Mouse (Mus musculus) naive thymus-derived CD4-positive, alpha-beta T cell, adult 2 months (primary cell): ENCODE measurements around the gene Stard8.

ENCODE experiments used
- DNase-seq: peaks from one replicate; pipeline ENCODE4 v3.0.0-alpha.2; 2011; ENCODE audit warnings: low read depth

Stard8 gene

GRCm38 (mm10) chrX:99003046-99003445 lies at the start of gene Stard8:
Stard8 (plus strand) TSS chrX:99003248.
- no peak for DNase-seq

- peak; percentile 50 for DNase-seq
Observed at GRCm38 (mm10) chrX:98953941-98954340, 49.1 kb upstream of the Stard8 start.

- no peak for DNase-seq
Observed at GRCm38 (mm10) chrX:98958287-98958686, 44.8 kb upstream of the Stard8 start.

GRCm38 (mm10) chrX:98959050-98959449 lies 44.0 kb upstream of the Stard8 start:
- no peak for DNase-seq

- no peak for DNase-seq
Observed at GRCm38 (mm10) chrX:98963742-98964141, 39.3 kb upstream of the Stard8 start.

GRCm38 (mm10) chrX:98964513-98964912 lies 38.5 kb upstream of the Stard8 start:
- no peak for DNase-seq

- DNase-seq = peak; percentile 4
Observed at GRCm38 (mm10) chrX:98986611-98987010, 16.4 kb upstream of the Stard8 start.

GRCm38 (mm10) chrX:98989574-98989973 lies 13.5 kb upstream of the Stard8 start:
- peak; percentile 23 for DNase-seq

- DNase-seq = no peak
Observed at GRCm38 (mm10) chrX:99002065-99002464, 983 bp upstream of the Stard8 start.

GRCm38 (mm10) chrX:99010581-99010980 lies 7.5 kb downstream of the Stard8 start:
- DNase-seq = no peak

- no peak for DNase-seq
Observed at GRCm38 (mm10) chrX:99011281-99011680, 8.2 kb downstream of the Stard8 start.

GRCm38 (mm10) chrX:99012486-99012885 lies 9.4 kb downstream of the Stard8 start:
- DNase-seq = no peak

GRCm38 (mm10) chrX:99015705-99016104 lies 12.7 kb downstream of the Stard8 start:
- DNase-seq = no peak

GRCm38 (mm10) chrX:99016987-99017386 lies 13.9 kb downstream of the Stard8 start:
- no peak for DNase-seq

GRCm38 (mm10) chrX:99017874-99018273 lies 14.8 kb downstream of the Stard8 start:
- DNase-seq = no peak

- no peak for DNase-seq
Observed at GRCm38 (mm10) chrX:99019303-99019702, 16.3 kb downstream of the Stard8 start.

GRCm38 (mm10) chrX:99020215-99020614 lies 17.2 kb downstream of the Stard8 start:
- DNase-seq = no peak

- no peak for DNase-seq
Observed at GRCm38 (mm10) chrX:99021593-99021992, 18.5 kb downstream of the Stard8 start.

GRCm38 (mm10) chrX:99023951-99024350 lies 20.9 kb downstream of the Stard8 start:
- DNase-seq = no peak

GRCm38 (mm10) chrX:99035407-99035806 lies 32.4 kb downstream of the Stard8 start:
- no peak for DNase-seq

- DNase-seq = peak; percentile 55
Observed at GRCm38 (mm10) chrX:99042451-99042951, 39.5 kb downstream of the Stard8 start.

GRCm38 (mm10) chrX:99043275-99043674 lies 40.2 kb downstream of the Stard8 start:
- no peak for DNase-seq

- DNase-seq = no peak
Observed at GRCm38 (mm10) chrX:99043739-99044138, 40.7 kb downstream of the Stard8 start.

- no peak for DNase-seq
Observed at GRCm38 (mm10) chrX:99045315-99045714, 42.3 kb downstream of the Stard8 start.
